Mouse (Mus musculus) urinary bladder, postnatal 0 days (tissue): ENCODE results near the gene Arx. TPM values are rescaled to one million over a fixed set of nuclear protein-coding genes. Genes with fewer than 3 reads are reported as not detected.

ENCODE experiments used
- polyA plus RNA-seq: library from polyadenylated mRNA; unstranded; fragments of >200 nt; fragmentation: Nextera tagmentation; extraction: Ambion mirVana; gene quantifications from 2 replicates; pipeline ENCODE4 v1.2.1, GENCODE M21; 2015

The Arx gene
- polyA plus RNA-seq, result not detected in 2 replicates

DNA sequence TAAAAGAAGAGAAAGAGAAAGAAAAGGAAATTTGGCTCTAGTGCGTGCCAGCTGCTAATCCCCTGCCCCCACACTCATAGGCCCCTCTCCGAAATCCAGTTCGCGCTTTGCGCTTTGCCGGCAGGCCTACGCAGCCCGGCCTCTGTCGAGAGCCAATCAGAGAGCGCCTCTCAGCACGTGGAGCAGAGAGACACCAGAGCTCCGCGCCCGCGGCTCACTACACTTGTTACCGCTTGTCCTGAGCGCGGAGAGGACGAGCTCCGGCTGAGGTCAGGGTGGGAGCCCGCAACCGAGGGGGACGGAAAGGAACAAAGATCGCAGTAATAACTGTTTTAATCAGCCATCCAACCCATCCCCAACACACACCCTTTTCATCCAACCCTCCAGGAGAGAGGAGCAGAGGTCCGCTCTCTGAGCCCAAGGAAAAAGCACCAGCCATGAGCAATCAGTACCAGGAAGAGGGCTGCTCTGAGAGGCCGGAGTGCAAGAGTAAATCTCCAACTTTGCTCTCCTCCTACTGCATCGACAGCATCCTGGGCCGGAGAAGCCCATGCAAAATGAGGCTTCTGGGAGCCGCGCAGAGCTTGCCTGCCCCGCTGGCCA, at the start of gene Arx:
TSS of gene Arx (plus strand) at position 155 of the 603 bp plus-strand sequence.

